Mouse (Mus musculus) erythroblast, embryonic 14.5 days (primary cell): ENCODE measurements around the gene Sec24d. TPM values are rescaled to one million over a fixed set of nuclear protein-coding genes. Genes with fewer than 3 reads are reported as not detected.

Experiments
- H3K27me3 ChIP-seq: 2 replicates; pipeline ENCODE4 v1.6.1; 2012; ENCODE audit warnings: inconsistent platforms; ENCODE audit not compliant: control insufficient read depth
- H3K36me3 ChIP-seq: 2 replicates; pipeline ENCODE4 v1.6.1; 2012; ENCODE audit warnings: mild to moderate bottlenecking, inconsistent platforms; ENCODE audit not compliant: control insufficient read depth
- H3K4me1 ChIP-seq: 2 replicates; pipeline ENCODE4 v1.6.1; 2012; ENCODE audit warnings: inconsistent platforms; ENCODE audit not compliant: control insufficient read depth
- H3K4me3 ChIP-seq: replicated peaks from 2 replicates; pipeline ENCODE3; 2012; ENCODE audit warnings: moderate library complexity, mild to moderate bottlenecking, inconsistent platforms
- H3K9me3 ChIP-seq: 2 replicates; pipeline ENCODE4 v1.6.1; 2012; ENCODE audit warnings: low read length, inconsistent platforms, mixed read lengths; ENCODE audit not compliant: control insufficient read depth
- GATA1 ChIP-seq: IDR thresholded peaks from 2 replicates; pipeline ENCODE4 v1.6.1; 2012; ENCODE audit warnings: low read length, inconsistent platforms, mixed read lengths
- TAL1 ChIP-seq: IDR thresholded peaks from 3 replicates; pipeline ENCODE4 v1.6.1; 2012; ENCODE audit warnings: low read length, inconsistent platforms, mixed read lengths
- polyA plus RNA-seq: library from polyadenylated mRNA; stranded (reverse); fragments of >175 nt; gene quantifications from 2 replicates; pipeline ENCODE4 v1.2.3, GENCODE M21; 2012

The Sec24d gene
- polyA plus RNA-seq, 1 experiment: 0.08 TPM

- H3K27me3 ChIP-seq: peaks cover 5% of the 10 kb centered on the region; the same call in 1 of the 2 replicates
- H3K9me3 ChIP-seq: no peaks in the 10 kb centered on the region
- TF ChIP-seq GATA1 (no peak), TAL1 (no peak)
- no peaks in the 10 kb centered on the region for H3K4me1 ChIP-seq
- H3K36me3 ChIP-seq: no peaks in the 10 kb centered on the region
- H3K4me3 ChIP-seq: no peak overlapping the region
Measured at GRCm38 (mm10) chr3:123395611-123396010, 128.4 kb downstream of the Sec24d start.

DNA sequence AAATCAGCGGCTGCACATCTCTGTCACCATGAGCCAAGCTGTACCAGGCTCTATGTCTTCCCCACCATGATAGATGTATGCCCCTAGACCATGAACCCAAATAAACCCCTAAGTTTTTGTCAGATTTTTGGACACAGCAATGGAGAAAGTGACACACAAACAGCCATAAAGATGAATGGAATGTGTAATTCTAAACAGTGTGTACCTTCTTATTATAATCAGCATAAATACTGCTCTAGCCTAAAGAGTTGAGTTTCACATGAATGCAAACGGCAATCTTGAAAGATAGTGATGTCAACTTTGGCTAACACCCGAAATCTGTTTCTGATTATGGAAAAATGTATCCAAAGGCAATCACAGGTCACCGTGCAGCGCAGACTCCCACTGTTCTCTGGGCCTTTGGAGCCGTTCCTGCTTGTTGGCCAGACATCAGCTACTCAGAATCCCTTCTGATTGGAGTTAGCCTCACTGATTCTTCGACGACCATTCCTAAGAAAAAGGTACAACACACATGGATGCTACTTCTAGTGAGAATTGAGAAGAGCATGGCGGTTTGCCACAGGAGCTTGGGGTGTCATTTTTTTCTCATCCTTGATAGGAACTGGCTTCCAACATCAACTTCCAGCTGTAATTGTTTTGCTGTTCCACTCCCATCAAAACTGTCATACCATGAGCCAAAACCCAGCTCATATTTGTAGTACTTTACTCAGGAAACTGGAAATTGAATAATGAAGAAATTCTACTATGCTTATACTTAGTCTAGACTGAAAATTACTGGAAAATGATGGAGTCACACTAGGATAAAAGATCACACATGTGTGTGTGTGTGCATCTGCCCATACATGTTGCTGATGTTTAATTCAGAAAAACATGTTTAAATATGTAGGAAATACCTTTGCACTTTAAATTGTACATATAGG, 130.6 kb downstream of the Sec24d start:
- no peak overlapping the region for H3K4me3 ChIP-seq
- H3K27me3 ChIP-seq: peaks cover 4% of the 10 kb centered on the region
- H3K36me3 ChIP-seq: no peaks in the 10 kb centered on the region
- TF ChIP-seq TAL1: no peak
- TF ChIP-seq GATA1: no peak
- H3K9me3 ChIP-seq: no peaks in the 10 kb centered on the region
- no peaks in the 10 kb centered on the region for H3K4me1 ChIP-seq

DNA sequence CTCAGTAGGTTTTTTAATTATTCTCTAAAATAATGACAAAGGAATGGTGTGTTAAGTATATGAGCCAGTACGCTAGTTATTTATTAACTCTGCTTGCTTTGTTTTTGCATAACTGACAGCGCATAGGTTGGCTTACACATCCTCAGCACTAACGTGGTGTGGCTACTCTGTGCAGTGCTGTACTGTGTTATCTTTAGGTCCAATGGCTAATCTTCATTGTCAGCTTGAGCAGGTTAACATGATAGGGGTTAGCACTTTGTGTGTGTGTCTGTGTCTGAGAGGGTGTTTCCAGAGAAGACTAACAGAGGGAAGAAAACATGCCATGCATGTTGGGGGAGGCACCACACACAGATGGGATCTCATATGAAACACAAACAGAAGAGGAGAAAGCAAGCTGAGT, 137.7 kb downstream of the Sec24d start:
- peaks cover 3% of the 10 kb centered on the region; the same call in 1 of the 2 replicates for H3K4me1 ChIP-seq
- no peaks in the 10 kb centered on the region for H3K36me3 ChIP-seq
- no peak for TF ChIP-seq GATA1
- no peak for TF ChIP-seq TAL1
- H3K9me3 ChIP-seq: no peaks in the 10 kb centered on the region
- H3K27me3 ChIP-seq: peaks cover 4% of the 10 kb centered on the region
- no peak overlapping the region for H3K4me3 ChIP-seq

GRCm38 (mm10) chr3:123411821-123412578, 144.7 kb downstream of the Sec24d start:
- no peaks in the 10 kb centered on the region for H3K4me1 ChIP-seq
- H3K9me3 ChIP-seq: no peaks in the 10 kb centered on the region; the same call in 1 of the 2 replicates
- no peaks in the 10 kb centered on the region for H3K27me3 ChIP-seq
- H3K4me3 ChIP-seq: no peak overlapping the region
- H3K36me3 ChIP-seq: no peaks in the 10 kb centered on the region
- TF ChIP-seq TAL1: no peak
- TF ChIP-seq GATA1: no peak

GRCm38 (mm10) chr3:123413173-123413572, 145.9 kb downstream of the Sec24d start:
- H3K9me3 ChIP-seq: no peaks in the 10 kb centered on the region; the same call in 1 of the 2 replicates
- no peaks in the 10 kb centered on the region for H3K4me1 ChIP-seq
- H3K36me3 ChIP-seq: no peaks in the 10 kb centered on the region
- H3K4me3 ChIP-seq: no peak overlapping the region
- no peaks in the 10 kb centered on the region for H3K27me3 ChIP-seq
- TF ChIP-seq TAL1 (no peak), GATA1 (no peak)

Other genes with a start within 250 kb of the Sec24d start
- not detected in 2 replicates for gene Myoz2, start 232.4 kb upstream of the Sec24d start, polyA plus RNA-seq
- gene Synpo2, start 31.3 kb upstream of the Sec24d start, polyA plus RNA-seq: not detected in 2 replicates
- 0.41 and 0.86 TPM in 2 replicates for gene Mettl14, start 118.7 kb downstream of the Sec24d start, polyA plus RNA-seq
- not detected in 2 replicates for gene Prss12, start 179.5 kb downstream of the Sec24d start, polyA plus RNA-seq